Mouse (Mus musculus) midbrain, embryonic 10.5 days (tissue): Measurements from ENCODE around the gene Lnx2. TPM values are rescaled to one million over a fixed set of nuclear protein-coding genes. Genes with fewer than 3 reads are reported as not detected.
A peak's percentile ranks its signal among the peaks of the same experiment; 100 is the strongest.

Experiments used
- DNase-seq: peaks from one replicate; pipeline ENCODE4 v3.0.0-alpha.2; 2017; ENCODE audit warnings: low spot score
- H3K27ac ChIP-seq: fragments of 300-500 bp; sonication (generic); replicated peaks from 2 replicates; pipeline ENCODE4 v1.5.1; 2016; ENCODE audit warnings: mild to moderate bottlenecking
- H3K27me3 ChIP-seq: fragments of 300-500 bp; sonication (generic); 2 replicates; pipeline ENCODE4 v1.6.1; 2016; ENCODE audit warnings: low read depth, mild to moderate bottlenecking; ENCODE audit not compliant: poor library complexity, severe bottlenecking
- H3K36me3 ChIP-seq: fragments of 300-500 bp; sonication (generic); 2 replicates; pipeline ENCODE4 v1.6.1; 2016; ENCODE audit warnings: mild to moderate bottlenecking, moderate library complexity
- H3K4me1 ChIP-seq: fragments of 300-500 bp; sonication (generic); 2 replicates; pipeline ENCODE4 v1.6.1; 2016
- H3K4me3 ChIP-seq: fragments of 300-500 bp; sonication (generic); 2 replicates; pipeline ENCODE4 v1.5.1; 2016; ENCODE audit warnings: mild to moderate bottlenecking, moderate library complexity
- H3K9me3 ChIP-seq: fragments of 300-500 bp; sonication (generic); replicated peaks from 2 replicates; pipeline ENCODE4 v1.6.1; 2016; ENCODE audit warnings: mild to moderate bottlenecking
- WGBS: fragments of 180-500 bp; shearing (Covaris S2); methylation state at CpG from one replicate; pipeline ENCODE4 v1.1.7; 2016; 5-methylcytosine and 5-hydroxymethylcytosine counted together
- polyA plus RNA-seq: library from polyadenylated mRNA; unstranded; fragments of >200 nt; fragmentation: Nextera tagmentation; extraction: Ambion mirVana; gene quantifications from 2 replicates; pipeline ENCODE4 v1.2.1, GENCODE M21; 2016

The Lnx2 gene
- polyA plus RNA-seq, 1 experiment from 2014 or later: 7.7 TPM

- Histone ChIP-seq H3K27me3 (no peaks in the 10 kb centered on the region), H3K27ac (no peak overlapping the region), H3K36me3 (no peaks in the 10 kb centered on the region), H3K4me1 (peaks cover 17% of the 10 kb centered on the region), H3K4me3 (no peak overlapping the region), H3K9me3 (no peaks in the 10 kb centered on the region)
- 91% methylated on average over 6 of the region's 6 CpGs for WGBS
- DNase-seq: no peak
These were observed 20.7 kb downstream of the Lnx2 start for GRCm38 (mm10) chr5:147055572-147056245.

- DNase-seq: no peak
- H3K4me3 ChIP-seq: no peak overlapping the region
- H3K27me3 ChIP-seq: no peaks in the 10 kb centered on the region
- no peak overlapping the region for H3K27ac ChIP-seq
- no peaks in the 10 kb centered on the region for H3K9me3 ChIP-seq
- 86% methylated on average over 2 of the region's 2 CpGs for WGBS
- no peaks in the 10 kb centered on the region for H3K36me3 ChIP-seq
- peaks cover 17% of the 10 kb centered on the region for H3K4me1 ChIP-seq
These were observed 21.6 kb downstream of the Lnx2 start for GRCm38 (mm10) chr5:147054747-147055270.

GRCm38 (mm10) chr5:147054328-147054727 lies 22.1 kb downstream of the Lnx2 start:
- Histone ChIP-seq H3K9me3 (no peaks in the 10 kb centered on the region), H3K27me3 (no peaks in the 10 kb centered on the region), H3K36me3 (no peaks in the 10 kb centered on the region), H3K4me1 (peaks cover 17% of the 10 kb centered on the region), H3K4me3 (no peak overlapping the region), H3K27ac (no peak overlapping the region)
- 88% methylated on average over 6 of the region's 6 CpGs for WGBS
- no peak for DNase-seq

- Histone ChIP-seq H3K4me1 (peaks cover 17% of the 10 kb centered on the region), H3K36me3 (no peaks in the 10 kb centered on the region), H3K4me3 (no peak overlapping the region), H3K27me3 (no peaks in the 10 kb centered on the region), H3K9me3 (no peaks in the 10 kb centered on the region), H3K27ac (no peak overlapping the region)
- 89% methylated on average over 3 of the region's 3 CpGs for WGBS
- no peak for DNase-seq
These were observed 22.9 kb downstream of the Lnx2 start for GRCm38 (mm10) chr5:147053481-147053880.

- H3K36me3 ChIP-seq: no peaks in the 10 kb centered on the region
- H3K4me3 ChIP-seq: no peak overlapping the region
- peaks cover 17% of the 10 kb centered on the region for H3K4me1 ChIP-seq
- H3K27ac ChIP-seq: no peak overlapping the region
- H3K27me3 ChIP-seq: no peaks in the 10 kb centered on the region
- DNase-seq: no peak
- H3K9me3 ChIP-seq: no peaks in the 10 kb centered on the region
- WGBS: 87% methylated on average over 6 of the region's 6 CpGs
These were observed 23.3 kb downstream of the Lnx2 start for GRCm38 (mm10) chr5:147053071-147053470.

GRCm38 (mm10) chr5:147052309-147052558 lies 24.2 kb downstream of the Lnx2 start:
- Histone ChIP-seq H3K27me3 (no peaks in the 10 kb centered on the region), H3K4me3 (no peak overlapping the region), H3K4me1 (peaks cover 17% of the 10 kb centered on the region), H3K9me3 (no peaks in the 10 kb centered on the region), H3K36me3 (no peaks in the 10 kb centered on the region), H3K27ac (no peak overlapping the region)
- 78% methylated on average over 4 of the region's 4 CpGs for WGBS
- DNase-seq: no peak

GRCm38 (mm10) chr5:147051500-147052308 lies 24.7 kb downstream of the Lnx2 start:
- Histone ChIP-seq H3K4me3 (no peak overlapping the region), H3K27me3 (no peaks in the 10 kb centered on the region), H3K36me3 (no peaks in the 10 kb centered on the region), H3K9me3 (no peaks in the 10 kb centered on the region), H3K4me1 (peaks cover 17% of the 10 kb centered on the region), H3K27ac (0 out of 2 replicates have a peak overlapping the region, but pooled peaks have one; percentile 23)
- WGBS: 58% methylated on average over 29 of the region's 29 CpGs
- DNase-seq: no peak

- H3K27me3 ChIP-seq: no peaks in the 10 kb centered on the region
- no peaks in the 10 kb centered on the region for H3K36me3 ChIP-seq
- no peaks in the 10 kb centered on the region for H3K9me3 ChIP-seq
- 0 out of 2 replicates have a peak overlapping the region, but pooled peaks have one; percentile 23 for H3K27ac ChIP-seq
- H3K4me1 ChIP-seq: peaks cover 17% of the 10 kb centered on the region
- no peak for DNase-seq
- WGBS: 76% methylated on average over 13 of the region's 13 CpGs
- no peak overlapping the region for H3K4me3 ChIP-seq
These were observed 25.4 kb downstream of the Lnx2 start for GRCm38 (mm10) chr5:147050816-147051499.

- 89% methylated on average over 19 of the region's 19 CpGs for WGBS
- Histone ChIP-seq H3K27me3 (no peaks in the 10 kb centered on the region), H3K36me3 (no peaks in the 10 kb centered on the region), H3K27ac (no peak overlapping the region), H3K4me1 (peaks cover 17% of the 10 kb centered on the region), H3K4me3 (no peak overlapping the region), H3K9me3 (no peaks in the 10 kb centered on the region)
- no peak for DNase-seq
These were observed 26.7 kb downstream of the Lnx2 start for GRCm38 (mm10) chr5:147049544-147050209.

GRCm38 (mm10) chr5:147045929-147046328 lies 30.5 kb downstream of the Lnx2 start:
- H3K27me3 ChIP-seq: no peaks in the 10 kb centered on the region
- 84% methylated on average over 11 of the region's 11 CpGs for WGBS
- no peaks in the 10 kb centered on the region; the same call in 1 of the 2 replicates for H3K36me3 ChIP-seq
- no peak overlapping the region for H3K27ac ChIP-seq
- no peaks in the 10 kb centered on the region for H3K9me3 ChIP-seq
- DNase-seq: no peak
- H3K4me1 ChIP-seq: peaks cover 5% of the 10 kb centered on the region
- no peak overlapping the region for H3K4me3 ChIP-seq

- whole genome bisulfite sequencing: 80% methylated on average over 10 of the region's 11 CpGs
- Histone ChIP-seq H3K4me3 (no peak overlapping the region), H3K4me1 (0 out of 2 replicates have a peak, but pooled peaks cover 3% of the 10 kb centered on the region), H3K27me3 (no peaks in the 10 kb centered on the region), H3K36me3 (no peaks in the 10 kb centered on the region; the same call in 1 of the 2 replicates), H3K27ac (no peak overlapping the region), H3K9me3 (no peaks in the 10 kb centered on the region)
- no peak for DNase-seq
These were observed 31.1 kb downstream of the Lnx2 start for GRCm38 (mm10) chr5:147045311-147045710.

GRCm38 (mm10) chr5:147043240-147043844 lies 33.0 kb downstream of the Lnx2 start:
- DNase-seq: no peak
- 80% methylated on average over 15 of the region's 15 CpGs for WGBS

More at GRCm38 (mm10) chr5:147043240-147043844, 33.0 kb downstream of the Lnx2 start:
- no peaks in the 10 kb centered on the region; the same call in 1 of the 2 replicates for H3K36me3 ChIP-seq
- H3K4me1 ChIP-seq: peaks cover 4% of the 10 kb centered on the region; the same call in 1 of the 2 replicates
- no peak overlapping the region for H3K4me3 ChIP-seq
- H3K27me3 ChIP-seq: no peaks in the 10 kb centered on the region
- no peak overlapping the region for H3K27ac ChIP-seq
- no peaks in the 10 kb centered on the region for H3K9me3 ChIP-seq
